Mouse (Mus musculus) cerebellum, adult 11 months (tissue): ENCODE measurements around the gene Ier5l.

Source experiments
- DNase-seq: peaks from one replicate; pipeline ENCODE4 v3.0.0; 2022

Gene Ier5l

GRCm38 (mm10) chr2:30469796-30470142, 4.2 kb downstream of the Ier5l start:
- peak; percentile 65 for DNase-seq

- no peak for DNase-seq
Measured at GRCm38 (mm10) chr2:30469009-30469408, 5.0 kb downstream of the Ier5l start.

GRCm38 (mm10) chr2:30466787-30467186, 7.2 kb downstream of the Ier5l start:
- DNase-seq = no peak

- DNase-seq = no peak
Measured at GRCm38 (mm10) chr2:30464411-30464810, 9.6 kb downstream of the Ier5l start.

GRCm38 (mm10) chr2:30463904-30464330, 10.1 kb downstream of the Ier5l start:
- DNase-seq = peak; percentile 72

- DNase-seq = no peak
Measured at GRCm38 (mm10) chr2:30463341-30463761, 10.7 kb downstream of the Ier5l start.

- DNase-seq = no peak
Measured at GRCm38 (mm10) chr2:30459241-30459640, 14.8 kb downstream of the Ier5l start.

GRCm38 (mm10) chr2:30458349-30458748, 15.7 kb downstream of the Ier5l start:
- DNase-seq = no peak

GRCm38 (mm10) chr2:30456104-30456980, 17.7 kb downstream of the Ier5l start:
- DNase-seq = no peak

GRCm38 (mm10) chr2:30454587-30454986, 19.4 kb downstream of the Ier5l start:
- no peak for DNase-seq

GRCm38 (mm10) chr2:30453570-30453969, 20.4 kb downstream of the Ier5l start:
- no peak for DNase-seq

GRCm38 (mm10) chr2:30451525-30451924, 22.5 kb downstream of the Ier5l start:
- DNase-seq = no peak

- DNase-seq = no peak
Measured at GRCm38 (mm10) chr2:30450530-30450929, 23.5 kb downstream of the Ier5l start.

- DNase-seq = no peak
Measured at GRCm38 (mm10) chr2:30448371-30448770, 25.6 kb downstream of the Ier5l start.

- DNase-seq = no peak
Measured at GRCm38 (mm10) chr2:30446891-30447826, 26.9 kb downstream of the Ier5l start.

GRCm38 (mm10) chr2:30445312-30445711, 28.7 kb downstream of the Ier5l start:
- no peak for DNase-seq

GRCm38 (mm10) chr2:30444450-30444849, 29.6 kb downstream of the Ier5l start:
- DNase-seq = no peak

- DNase-seq = no peak
Measured at GRCm38 (mm10) chr2:30444006-30444405, 30.0 kb downstream of the Ier5l start.

- no peak for DNase-seq
Measured at GRCm38 (mm10) chr2:30443281-30443680, 30.7 kb downstream of the Ier5l start.

- no peak for DNase-seq
Measured at GRCm38 (mm10) chr2:30442498-30442890, 31.5 kb downstream of the Ier5l start.

GRCm38 (mm10) chr2:30441518-30442497, 32.2 kb downstream of the Ier5l start:
- no peak for DNase-seq
